Mouse (Mus musculus) bone marrow, adult 2 months (tissue): Measurements from ENCODE around the gene Skida1. TPM values are rescaled to one million over a fixed set of nuclear protein-coding genes. Genes with fewer than 3 reads are reported as not detected.

ENCODE experiments used
- H3K27ac ChIP-seq: fragments of 200-500 bp; 2 replicates; pipeline ENCODE4 v1.5.1; 2012; ENCODE audit warnings: low read depth, mild to moderate bottlenecking, control low read depth, inconsistent platforms, low read length; ENCODE audit not compliant: control insufficient read depth, poor library complexity, insufficient read depth
- H3K4me1 ChIP-seq: fragments of 200-500 bp; 2 replicates; pipeline ENCODE4 v1.6.1; 2011; ENCODE audit warnings: low read length; ENCODE audit not compliant: control insufficient read depth, insufficient read depth
- H3K4me3 ChIP-seq: fragments of 200-500 bp; replicated peaks from 2 replicates; pipeline ENCODE3; 2011; ENCODE audit warnings: mild to moderate bottlenecking, low read depth, low read length, control low read depth; ENCODE audit not compliant: control insufficient read depth
- CTCF ChIP-seq: fragments of 200-500 bp; IDR thresholded peaks from 2 replicates; pipeline ENCODE4 v1.5.1; 2011; ENCODE audit warnings: low read length, control low read depth; ENCODE audit not compliant: control insufficient read depth, insufficient read depth
- POLR2A ChIP-seq: fragments of 200-500 bp; IDR thresholded peaks from 2 replicates; pipeline ENCODE4 v1.6.1; 2011; ENCODE audit warnings: low read depth, mild to moderate bottlenecking, control low read depth, low read length, borderline replicate concordance; ENCODE audit not compliant: control insufficient read depth
- WGBS: fragments of 180-500 bp; shearing (Covaris S2); methylation state at CpG from one replicate; pipeline ENCODE4 v1.1.7; 2018; 5-methylcytosine and 5-hydroxymethylcytosine counted together
- polyA plus RNA-seq: library from polyadenylated mRNA; stranded (reverse); fragments of >200 nt; gene quantifications from 2 replicates; pipeline ENCODE4 v1.2.4, GENCODE M21; 2011; ENCODE audit warnings: low replicate concordance; ENCODE audit not compliant: missing spikeins, insufficient read depth, insufficient read length

Skida1 gene
- polyA plus RNA-seq, 1 experiment, result 1.4 TPM

- Histone ChIP-seq H3K4me1 (no peaks in the 10 kb centered on the region), H3K27ac (no peak overlapping the region), H3K4me3 (no peak overlapping the region)
- TF ChIP-seq POLR2A, result no peak
- no peak for TF ChIP-seq CTCF
Observed at GRCm38 (mm10) chr2:18066436-18066835, 17.6 kb upstream of the Skida1 start.

- WGBS, result 8% methylated on average over 6 of the region's 6 CpGs
- Histone ChIP-seq H3K4me3 (peak overlapping the region; percentile 67), H3K4me1 (no peaks in the 10 kb centered on the region), H3K27ac (peak overlapping the region; percentile 52; the same call in 1 of the 2 replicates)
- no peak for TF ChIP-seq POLR2A
- no peak for TF ChIP-seq CTCF
Observed at GRCm38 (mm10) chr2:18065708-18066030, 16.8 kb upstream of the Skida1 start.

- H3K27ac ChIP-seq, result peak overlapping the region; percentile 99
- H3K4me3 ChIP-seq, result peak overlapping the region; percentile 90
- 1% methylated on average over 84 of the region's 85 CpGs for WGBS
- no peak for TF ChIP-seq CTCF
- TF ChIP-seq POLR2A, result peak; percentile 89
- no peaks in the 10 kb centered on the region for H3K4me1 ChIP-seq
Observed at GRCm38 (mm10) chr2:18064941-18065707, 16.3 kb upstream of the Skida1 start.

GRCm38 (mm10) chr2:18064356-18064858 lies 15.6 kb upstream of the Skida1 start:
- Histone ChIP-seq H3K4me3 (peak overlapping the region; percentile 90), H3K4me1 (no peaks in the 10 kb centered on the region), H3K27ac (peak overlapping the region; percentile 99)
- TF ChIP-seq CTCF (no peak), POLR2A (peak; percentile 83; the same call in 1 of the 2 replicates)
- under 1% methylated on average over 57 of the region's 58 CpGs for WGBS

- H3K27ac ChIP-seq, result peak overlapping the region; percentile 99
- TF ChIP-seq POLR2A (no peak), CTCF (no peak)
- WGBS, result 0% methylated on average over 18 of the region's 18 CpGs
- H3K4me1 ChIP-seq, result no peaks in the 10 kb centered on the region
- peak overlapping the region; percentile 90 for H3K4me3 ChIP-seq
Observed at GRCm38 (mm10) chr2:18063763-18064251, 15.0 kb upstream of the Skida1 start.

GRCm38 (mm10) chr2:18060396-18060795 lies 11.5 kb upstream of the Skida1 start:
- Histone ChIP-seq H3K4me1 (no peaks in the 10 kb centered on the region), H3K27ac (no peak overlapping the region), H3K4me3 (no peak overlapping the region)
- 72% methylated on average over 1 of the region's 1 CpGs for WGBS
- no peak for TF ChIP-seq POLR2A
- no peak for TF ChIP-seq CTCF

GRCm38 (mm10) chr2:18059891-18060290 lies 11.0 kb upstream of the Skida1 start:
- no peak overlapping the region for H3K4me3 ChIP-seq
- no peak overlapping the region for H3K27ac ChIP-seq
- WGBS, result 68% methylated on average over 1 of the region's 1 CpGs
- H3K4me1 ChIP-seq, result no peaks in the 10 kb centered on the region
- no peak for TF ChIP-seq CTCF
- TF ChIP-seq POLR2A, result no peak

GRCm38 (mm10) chr2:18059063-18059462 lies 10.2 kb upstream of the Skida1 start:
- no peak overlapping the region for H3K4me3 ChIP-seq
- TF ChIP-seq CTCF, result no peak
- no peak for TF ChIP-seq POLR2A
- 62% methylated on average over 2 of the region's 2 CpGs for WGBS

More at GRCm38 (mm10) chr2:18059063-18059462, 10.2 kb upstream of the Skida1 start:
- Histone ChIP-seq H3K27ac (no peak overlapping the region), H3K4me1 (no peaks in the 10 kb centered on the region)
